Mouse (Mus musculus): ENCODE measurements around the gene Slx4. TPM values are rescaled to one million over a fixed set of nuclear protein-coding genes. Genes with fewer than 3 reads are reported as not detected.

Slx4 gene
- polyA plus RNA-seq, 1 experiment from 2014 or later = 19.9 TPM

DNA sequence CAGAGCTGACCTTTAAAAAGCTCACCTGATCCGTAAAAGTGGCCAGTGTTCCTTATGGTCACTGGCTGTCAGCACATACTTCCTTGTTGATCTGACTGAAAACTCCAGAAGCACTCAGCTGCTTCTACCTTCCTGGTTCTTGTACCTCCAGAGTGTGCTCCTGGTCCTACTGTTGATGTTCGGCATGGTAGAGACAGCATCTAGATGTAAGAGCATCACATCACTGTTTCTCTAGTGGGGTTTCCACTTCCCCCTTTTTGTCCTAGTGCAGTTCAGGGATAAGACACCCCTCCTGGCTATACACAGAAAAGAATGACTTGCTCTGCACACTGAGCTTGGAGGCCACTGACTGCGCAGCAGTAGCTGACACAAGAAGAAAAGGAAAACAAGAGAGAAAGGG, 30.9 kb upstream of the Slx4 start:
- no peak overlapping the region for H3K9ac ChIP-seq (ENCODE audit: low read length)
- DNase-seq (ENCODE audit: low spot score) = no peak
- no peak overlapping the region for H3K27ac ChIP-seq (ENCODE audit: low read depth, low read length)
- no peaks in the 10 kb centered on the region for H3K9me3 ChIP-seq (replicated peaks; ENCODE audit: control insufficient read depth, low read length)
- no peak overlapping the region for H3K4me2 ChIP-seq (ENCODE audit: low read length)
- H3K4me3 ChIP-seq (ENCODE audit: low read depth, low read length) = no peak overlapping the region
- H3K4me1 ChIP-seq (ENCODE audit: control insufficient read depth, insufficient read depth, low read length) = no peaks in the 10 kb centered on the region
- peaks cover 30% of the 10 kb centered on the region for H3K36me3 ChIP-seq (ENCODE audit: control insufficient read depth, insufficient read depth, low read length)
- no peak for ATAC-seq
- WGBS = 83% methylated on average over 3 of the region's 3 CpGs
- no peaks in the 10 kb centered on the region for H3K27me3 ChIP-seq (replicated peaks; ENCODE audit: control insufficient read depth, insufficient read depth, low read length)

DNA sequence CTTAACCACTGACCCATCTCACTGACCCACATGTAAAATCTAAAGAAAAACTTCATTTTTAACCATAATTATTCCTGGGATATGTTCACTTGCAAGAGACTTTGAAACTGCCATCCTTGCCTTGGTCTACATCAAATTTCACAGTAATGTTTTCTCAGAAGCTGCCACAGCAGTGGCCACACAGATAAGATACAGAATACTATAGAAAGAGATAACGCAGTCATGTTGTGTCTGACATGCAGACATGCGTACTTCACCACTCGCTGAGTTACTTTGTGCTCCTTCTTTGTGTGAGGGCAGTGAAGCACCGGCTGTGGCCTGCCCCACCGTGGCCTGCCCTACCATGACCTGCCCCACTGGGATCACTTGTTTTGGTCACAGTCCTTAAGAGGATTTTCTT, 30.4 kb upstream of the Slx4 start:
- H3K4me2 ChIP-seq (ENCODE audit: low read length) = no peak overlapping the region
- 71% methylated on average over 5 of the region's 5 CpGs for WGBS
- no peak overlapping the region for H3K4me3 ChIP-seq (ENCODE audit: low read depth, low read length)
- no peaks in the 10 kb centered on the region for H3K4me1 ChIP-seq (ENCODE audit: control insufficient read depth, insufficient read depth, low read length)
- H3K36me3 ChIP-seq (ENCODE audit: control insufficient read depth, insufficient read depth, low read length) = peaks cover 25% of the 10 kb centered on the region
- no peak for DNase-seq (ENCODE audit: low spot score)
- H3K27me3 ChIP-seq (replicated peaks; ENCODE audit: control insufficient read depth, insufficient read depth, low read length) = no peaks in the 10 kb centered on the region
- no peak overlapping the region for H3K27ac ChIP-seq (ENCODE audit: low read depth, low read length)
- H3K9ac ChIP-seq (ENCODE audit: low read length) = no peak overlapping the region
- no peaks in the 10 kb centered on the region for H3K9me3 ChIP-seq (replicated peaks; ENCODE audit: control insufficient read depth, low read length)
- ATAC-seq = no peak

DNA sequence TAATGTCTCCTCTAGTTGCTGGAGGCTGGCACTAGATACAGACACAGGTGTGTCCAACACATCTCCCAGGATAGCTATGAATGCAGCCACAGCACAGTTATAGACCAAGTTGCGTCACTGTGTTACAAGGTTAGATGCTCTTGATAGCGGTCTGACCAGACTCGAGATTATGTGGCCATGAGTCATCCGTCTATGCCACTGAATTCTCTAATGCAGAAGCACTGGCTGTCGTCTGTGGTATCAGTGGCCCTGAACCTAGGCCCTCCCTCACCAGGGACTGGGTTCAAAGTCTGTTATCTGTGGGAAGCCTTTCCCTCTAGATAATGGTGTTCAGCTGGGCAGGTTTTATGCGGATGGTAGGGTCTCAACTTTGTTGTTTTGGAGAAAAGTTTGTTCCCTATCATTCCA, 28.8 kb upstream of the Slx4 start:
- Histone ChIP-seq H3K27me3 (replicated peaks; ENCODE audit: control insufficient read depth, insufficient read depth, low read length) (no peaks in the 10 kb centered on the region), H3K4me2 (ENCODE audit: low read length) (no peak overlapping the region), H3K4me3 (ENCODE audit: low read depth, low read length) (no peak overlapping the region), H3K9me3 (replicated peaks; ENCODE audit: control insufficient read depth, low read length) (no peaks in the 10 kb centered on the region), H3K4me1 (ENCODE audit: control insufficient read depth, insufficient read depth, low read length) (no peaks in the 10 kb centered on the region), H3K36me3 (ENCODE audit: control insufficient read depth, insufficient read depth, low read length) (peaks cover 8% of the 10 kb centered on the region), H3K27ac (ENCODE audit: low read depth, low read length) (no peak overlapping the region), H3K9ac (ENCODE audit: low read length) (no peak overlapping the region)
- 86% methylated on average over 6 of the region's 6 CpGs for WGBS
- DNase-seq (ENCODE audit: low spot score) = no peak
- no peak for ATAC-seq

DNA sequence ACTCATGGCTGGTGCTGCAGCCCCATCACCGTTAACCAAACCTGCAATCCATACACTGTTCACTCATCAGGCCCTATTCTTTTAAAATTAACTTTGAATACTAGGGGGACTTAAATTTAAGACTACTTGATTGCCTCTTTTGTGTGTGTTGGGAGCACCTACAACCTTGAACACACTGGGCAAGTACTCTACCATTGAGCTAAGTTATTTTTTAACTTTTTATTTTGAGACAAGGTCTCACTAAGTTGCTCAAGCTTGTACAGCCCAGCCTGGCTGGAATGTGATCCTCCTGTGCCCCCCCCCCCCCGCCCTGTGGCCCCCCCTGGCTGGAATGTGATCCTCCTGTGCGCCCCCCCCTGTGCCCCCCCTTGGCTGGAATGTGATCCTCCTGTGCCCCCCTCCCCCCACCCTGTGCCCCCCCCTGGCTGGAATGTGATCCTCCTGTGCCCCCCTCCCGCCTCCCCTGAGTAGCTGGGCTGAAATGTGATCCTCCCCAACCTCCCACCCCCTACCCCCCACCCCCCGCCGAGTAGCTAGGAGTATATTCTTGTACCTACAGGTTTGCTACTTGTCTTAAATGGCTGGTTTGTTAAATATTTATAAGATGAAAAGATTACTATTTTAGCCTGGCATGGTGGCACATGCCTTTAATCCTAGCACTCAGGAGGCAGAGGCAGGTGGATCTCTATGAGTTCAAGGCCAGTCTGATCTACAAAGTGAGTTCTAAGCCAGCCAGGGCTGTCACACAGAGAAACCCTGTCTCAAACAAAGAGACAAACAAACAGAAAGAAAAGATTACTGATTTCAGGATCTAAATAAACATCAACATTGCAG, 28.1 kb upstream of the Slx4 start:
- no peak overlapping the region for H3K27ac ChIP-seq (ENCODE audit: low read depth, low read length)
- H3K9ac ChIP-seq (ENCODE audit: low read length) = no peak overlapping the region
- no peak for DNase-seq (ENCODE audit: low spot score)
- ATAC-seq = no peak
- no peaks in the 10 kb centered on the region for H3K4me1 ChIP-seq (ENCODE audit: control insufficient read depth, insufficient read depth, low read length)
- H3K27me3 ChIP-seq (replicated peaks; ENCODE audit: control insufficient read depth, insufficient read depth, low read length) = no peaks in the 10 kb centered on the region
- peaks cover 2% of the 10 kb centered on the region; the same call in 1 of the 2 replicates for H3K36me3 ChIP-seq (ENCODE audit: control insufficient read depth, insufficient read depth, low read length)
- no peak overlapping the region for H3K4me2 ChIP-seq (ENCODE audit: low read length)
- H3K9me3 ChIP-seq (replicated peaks; ENCODE audit: control insufficient read depth, low read length) = no peaks in the 10 kb centered on the region
- 83% methylated on average over 4 of the region's 6 CpGs for WGBS
- no peak overlapping the region for H3K4me3 ChIP-seq (ENCODE audit: low read depth, low read length)

DNA sequence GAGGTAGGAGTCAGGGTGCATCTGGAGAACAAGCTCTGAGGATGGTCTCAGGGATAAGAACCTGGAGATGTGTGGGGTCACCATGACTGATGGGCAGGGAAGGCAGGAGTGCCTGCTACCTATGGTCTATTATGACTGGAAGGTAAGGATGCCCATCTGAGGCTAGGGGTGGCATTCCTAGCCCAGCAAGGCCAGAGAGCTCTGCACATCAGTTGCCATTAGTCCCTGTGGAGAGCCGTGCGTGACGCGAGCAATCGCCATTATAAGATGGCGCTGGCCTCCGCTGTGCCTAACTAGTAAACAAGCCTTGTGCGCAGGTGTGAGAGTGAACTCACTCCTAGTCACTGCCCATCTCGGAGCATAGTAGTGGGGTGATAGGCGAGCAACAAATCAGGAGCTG, 26.9 kb upstream of the Slx4 start:
- ATAC-seq (no peak), DNase-seq (ENCODE audit: low spot score) (no peak)
- H3K4me3 ChIP-seq (ENCODE audit: low read depth, low read length) = no peak overlapping the region
- no peak overlapping the region for H3K9ac ChIP-seq (ENCODE audit: low read length)
- no peaks in the 10 kb centered on the region for H3K36me3 ChIP-seq (ENCODE audit: control insufficient read depth, insufficient read depth, low read length)
- no peaks in the 10 kb centered on the region for H3K27me3 ChIP-seq (replicated peaks; ENCODE audit: control insufficient read depth, insufficient read depth, low read length)
- H3K9me3 ChIP-seq (replicated peaks; ENCODE audit: control insufficient read depth, low read length) = no peaks in the 10 kb centered on the region
- no peaks in the 10 kb centered on the region for H3K4me1 ChIP-seq (ENCODE audit: control insufficient read depth, insufficient read depth, low read length)
- no peak overlapping the region for H3K27ac ChIP-seq (ENCODE audit: low read depth, low read length)
- WGBS = 94% methylated on average over 10 of the region's 10 CpGs
- no peak overlapping the region for H3K4me2 ChIP-seq (ENCODE audit: low read length)

DNA sequence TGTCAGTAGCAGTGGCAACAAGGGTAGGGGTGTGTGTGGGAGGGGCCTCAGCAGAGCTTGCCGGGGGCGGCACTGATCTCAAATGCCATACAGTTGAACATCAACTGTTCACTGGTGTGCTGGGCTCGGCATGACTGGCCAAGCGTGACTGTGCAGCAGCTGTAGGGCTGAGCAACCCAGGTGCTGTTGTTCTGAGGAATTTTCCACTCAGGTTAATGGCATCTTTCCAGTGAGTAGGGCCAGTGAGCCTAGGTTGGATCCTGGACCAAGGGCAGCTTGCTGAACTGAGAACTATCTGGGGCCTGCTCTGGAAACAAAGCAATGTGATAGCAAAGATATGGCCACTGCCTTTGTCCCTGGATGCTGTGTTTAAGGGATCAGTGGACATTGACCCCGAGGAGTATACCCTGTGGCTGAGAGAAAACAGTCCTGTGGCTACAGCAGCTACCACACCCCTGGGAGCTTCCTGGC, 25.8 kb upstream of the Slx4 start:
- no peaks in the 10 kb centered on the region for H3K27me3 ChIP-seq (replicated peaks; ENCODE audit: control insufficient read depth, insufficient read depth, low read length)
- DNase-seq (ENCODE audit: low spot score) (no peak), ATAC-seq (no peak)
- H3K27ac ChIP-seq (ENCODE audit: low read depth, low read length) = no peak overlapping the region
- no peaks in the 10 kb centered on the region for H3K9me3 ChIP-seq (replicated peaks; ENCODE audit: control insufficient read depth, low read length)
- H3K4me2 ChIP-seq (ENCODE audit: low read length) = no peak overlapping the region
- no peak overlapping the region for H3K4me3 ChIP-seq (ENCODE audit: low read depth, low read length)
- WGBS = 82% methylated on average over 5 of the region's 5 CpGs
- H3K4me1 ChIP-seq (ENCODE audit: control insufficient read depth, insufficient read depth, low read length) = no peaks in the 10 kb centered on the region
- H3K36me3 ChIP-seq (ENCODE audit: control insufficient read depth, insufficient read depth, low read length) = no peaks in the 10 kb centered on the region
- H3K9ac ChIP-seq (ENCODE audit: low read length) = no peak overlapping the region

DNA sequence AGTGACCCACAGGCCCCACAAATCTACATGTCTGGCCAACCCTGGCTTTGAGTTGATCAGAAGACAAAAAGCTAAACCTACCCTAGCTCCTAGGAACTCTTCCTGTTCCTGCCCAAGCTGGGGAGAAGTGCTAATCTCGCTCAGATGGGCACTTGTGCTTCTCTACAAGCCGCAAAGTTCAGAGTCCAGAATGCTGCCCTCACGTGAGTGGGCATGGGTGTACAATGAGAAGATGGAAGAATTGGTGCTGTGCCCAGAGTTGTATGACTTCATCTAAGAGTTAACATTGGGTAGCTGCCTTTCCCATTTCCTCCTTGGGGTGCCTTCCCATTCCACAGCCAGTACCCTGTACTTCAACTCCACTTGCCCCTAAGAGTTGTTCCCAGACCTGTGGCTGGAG, 23.6 kb upstream of the Slx4 start:
- Histone ChIP-seq H3K4me3 (ENCODE audit: low read depth, low read length) (no peak overlapping the region), H3K4me2 (ENCODE audit: low read length) (no peak overlapping the region), H3K27ac (ENCODE audit: low read depth, low read length) (no peak overlapping the region), H3K9me3 (replicated peaks; ENCODE audit: control insufficient read depth, low read length) (no peaks in the 10 kb centered on the region), H3K9ac (ENCODE audit: low read length) (no peak overlapping the region), H3K36me3 (ENCODE audit: control insufficient read depth, insufficient read depth, low read length) (no peaks in the 10 kb centered on the region), H3K4me1 (ENCODE audit: control insufficient read depth, insufficient read depth, low read length) (no peaks in the 10 kb centered on the region), H3K27me3 (replicated peaks; ENCODE audit: control insufficient read depth, insufficient read depth, low read length) (no peaks in the 10 kb centered on the region)
- WGBS = 82% methylated on average over 3 of the region's 3 CpGs
- ATAC-seq (no peak), DNase-seq (ENCODE audit: low spot score) (no peak)

DNA sequence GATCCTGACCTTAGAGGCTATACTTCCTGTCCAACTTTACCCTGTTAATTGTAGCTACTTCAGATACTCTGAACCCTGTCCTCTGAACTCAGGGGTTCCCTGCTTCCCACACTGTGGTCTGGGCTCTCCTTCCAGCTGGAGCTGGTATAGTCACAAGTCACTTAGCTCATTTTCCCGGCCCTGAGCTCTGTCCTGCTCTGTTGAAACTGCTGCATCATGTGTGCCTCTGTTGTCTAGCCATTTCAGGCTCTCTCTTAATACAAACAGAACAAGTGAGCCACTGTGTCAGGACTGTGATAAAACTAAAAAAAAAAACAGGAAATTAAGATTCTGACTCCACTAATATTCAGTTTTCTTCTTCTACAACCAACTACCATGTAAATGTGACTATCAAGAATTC, 23.1 kb upstream of the Slx4 start:
- H3K9me3 ChIP-seq (replicated peaks; ENCODE audit: control insufficient read depth, low read length) = no peaks in the 10 kb centered on the region
- H3K27ac ChIP-seq (ENCODE audit: low read depth, low read length) = no peak overlapping the region
- H3K9ac ChIP-seq (ENCODE audit: low read length) = no peak overlapping the region
- H3K27me3 ChIP-seq (replicated peaks; ENCODE audit: control insufficient read depth, insufficient read depth, low read length) = no peaks in the 10 kb centered on the region
- H3K4me1 ChIP-seq (ENCODE audit: control insufficient read depth, insufficient read depth, low read length) = no peaks in the 10 kb centered on the region
- DNase-seq (ENCODE audit: low spot score) (no peak), ATAC-seq (no peak)
- WGBS = 80% methylated on average over 1 of the region's 1 CpGs
- no peak overlapping the region for H3K4me3 ChIP-seq (ENCODE audit: low read depth, low read length)
- no peak overlapping the region for H3K4me2 ChIP-seq (ENCODE audit: low read length)
- no peaks in the 10 kb centered on the region for H3K36me3 ChIP-seq (ENCODE audit: control insufficient read depth, insufficient read depth, low read length)

DNA sequence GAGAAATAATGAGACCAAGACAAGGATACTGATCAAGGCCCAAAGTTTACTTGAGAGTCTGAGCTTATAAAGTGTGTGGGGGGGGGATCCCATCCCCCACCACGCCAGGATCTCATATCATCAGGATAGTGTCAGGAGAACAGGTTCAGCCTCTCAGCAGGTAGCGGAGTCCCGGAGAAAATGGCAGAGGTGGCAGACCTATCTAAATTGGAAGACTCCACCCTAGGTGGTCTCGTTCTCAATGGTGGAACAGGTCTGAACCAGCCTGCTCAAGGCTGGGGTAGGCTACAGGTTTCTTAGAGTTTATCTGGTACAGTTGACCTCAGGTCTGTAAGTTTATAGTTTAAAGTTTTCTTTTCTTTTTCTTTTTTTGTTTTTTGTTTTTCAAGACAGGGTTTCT, 19.1 kb upstream of the Slx4 start:
- Histone ChIP-seq H3K4me1 (ENCODE audit: control insufficient read depth, insufficient read depth, low read length) (no peaks in the 10 kb centered on the region), H3K4me3 (ENCODE audit: low read depth, low read length) (no peak overlapping the region), H3K27me3 (replicated peaks; ENCODE audit: control insufficient read depth, insufficient read depth, low read length) (no peaks in the 10 kb centered on the region), H3K9ac (ENCODE audit: low read length) (no peak overlapping the region), H3K36me3 (ENCODE audit: control insufficient read depth, insufficient read depth, low read length) (no peaks in the 10 kb centered on the region), H3K27ac (ENCODE audit: low read depth, low read length) (no peak overlapping the region), H3K9me3 (replicated peaks; ENCODE audit: control insufficient read depth, low read length) (no peaks in the 10 kb centered on the region), H3K4me2 (ENCODE audit: low read length) (no peak overlapping the region)
- DNase-seq (ENCODE audit: low spot score) (no peak), ATAC-seq (no peak)
- WGBS = 82% methylated on average over 4 of the region's 4 CpGs

Data from forebrain, embryonic 14.5 days (tissue).